Comparison of ENCODE assay signal across 20 mouse cellular contexts in the genomic region with DNA sequence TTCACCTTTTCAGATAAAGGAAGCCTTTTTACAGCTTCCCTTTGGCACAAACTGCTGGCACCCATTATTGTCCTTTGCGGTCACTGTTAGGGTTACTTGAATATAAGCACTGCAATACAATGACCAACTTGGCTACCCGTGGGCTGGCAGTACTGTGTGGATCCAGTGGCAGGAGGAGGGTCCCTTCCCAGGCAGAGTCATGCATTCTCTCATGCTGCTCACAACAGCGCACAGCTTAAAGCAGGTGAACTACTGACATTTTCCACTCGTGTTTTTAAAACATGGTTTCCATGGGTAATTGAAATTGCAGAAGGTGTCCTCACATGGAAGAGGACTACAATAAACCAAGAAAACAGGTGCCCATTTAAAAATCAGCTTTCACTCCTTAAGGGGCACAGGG. TPM values are rescaled to one million over a fixed set of nuclear protein-coding genes. Genes with fewer than 3 reads are reported as not detected.
A peak's percentile ranks its signal among the peaks of the same experiment; 100 is the strongest.
DNase-seq lines count a peak whose midpoint lies in the region; ATAC-seq lines count a peak whose summit lies in the region.
"Had no signal": no experiment of that assay in that cellular context is flagged by ENCODE, and none has a peak within 500 bp of the region (broad histone marks: within the 10 kb centered on the region; RNA-seq: fewer than 3 reads in every experiment).

No protein-coding gene starts in this region.

- H3K4me3 ChIP-seq in midbrain, embryonic 11.5 days (ENCODE audit: low read depth, low read length), result no peak overlapping the region
- no peak overlapping the region for H3K4me3 ChIP-seq in midbrain, embryonic 15.5 days
- H3K4me3 ChIP-seq: embryonic facial prominence, embryonic 10.5 days; embryonic facial prominence, embryonic 12.5 days; forebrain, embryonic 13.5 days; forebrain, embryonic 15.5 days had no signal

- H3K4me2 ChIP-seq in midbrain, embryonic 11.5 days, result no peak overlapping the region
- H3K4me2 ChIP-seq in midbrain, embryonic 15.5 days, result no peak overlapping the region
- H3K4me2 ChIP-seq: embryonic facial prominence, embryonic 12.5 days; forebrain, embryonic 13.5 days; forebrain, embryonic 15.5 days had no signal

- no peaks in the 10 kb centered on the region for H3K27me3 ChIP-seq in midbrain, embryonic 11.5 days (ENCODE audit: control insufficient read depth, insufficient read depth, low read length)
- no peaks in the 10 kb centered on the region for H3K27me3 ChIP-seq in midbrain, embryonic 15.5 days (replicated peaks)
- H3K27me3 ChIP-seq: embryonic facial prominence, embryonic 12.5 days; forebrain, embryonic 13.5 days; forebrain, embryonic 15.5 days; Patski had no signal

- no peak overlapping the region for H3K27ac ChIP-seq in midbrain, embryonic 11.5 days (ENCODE audit: low read depth, low read length)
- no peak overlapping the region for H3K27ac ChIP-seq in midbrain, embryonic 15.5 days
- H3K27ac ChIP-seq: embryonic facial prominence, embryonic 10.5 days; embryonic facial prominence, embryonic 12.5 days; forebrain, embryonic 13.5 days; forebrain, embryonic 15.5 days had no signal

- no peaks in the 10 kb centered on the region for H3K36me3 ChIP-seq in midbrain, embryonic 11.5 days (ENCODE audit: control insufficient read depth, insufficient read depth, low read length)
- no peaks in the 10 kb centered on the region for H3K36me3 ChIP-seq in midbrain, embryonic 15.5 days (replicated peaks)
- H3K36me3 ChIP-seq: forebrain, embryonic 15.5 days had no signal

- peak; percentile 64 for DNase-seq in midbrain, embryonic 11.5 days (ENCODE audit: low spot score, missing footprints)
- DNase-seq in testis, postnatal 10 days (ENCODE audit: low spot score), result peak; percentile 24
- DNase-seq in testis, postnatal 14 days (ENCODE audit: low spot score), result no peak
- DNase-seq in MN1 (ENCODE audit: low spot score), result peak; percentile 5
- no peak for DNase-seq in urinary bladder, adult 18-20 months (ENCODE audit: low spot score in 2 of 2)
- DNase-seq: adrenal gland, adult 8-10 months; adrenal gland, postnatal 14 days; adrenal gland, postnatal 36 days; cerebellum, adult 11-12 months; cerebellum, adult 2 months; cerebellum, adult 9-10 months; cerebellum, postnatal 10 days; cerebellum, postnatal 25 days had no signal

- WGBS in midbrain, embryonic 11.5 days, result 86% methylated on average over 4 of the region's 4 CpGs
- WGBS in midbrain, embryonic 15.5 days, result 86% methylated on average over 4 of the region's 4 CpGs

- ATAC-seq in midbrain, embryonic 11.5 days (ENCODE audit: low FRiP score), result no peak
- no peak for ATAC-seq in midbrain, embryonic 15.5 days (replicated peaks)
- ATAC-seq: activated CD4-positive, CD25-positive, alpha-beta regulatory T cell, adult 4 months; forebrain, embryonic 13.5 days; forebrain, embryonic 15.5 days; Patski had no signal

- H3K9ac ChIP-seq in midbrain, embryonic 11.5 days (ENCODE audit: low read length), result no peak overlapping the region
- H3K9ac ChIP-seq in midbrain, embryonic 15.5 days, result no peak overlapping the region
- H3K9ac ChIP-seq: embryonic facial prominence, embryonic 12.5 days; forebrain, embryonic 13.5 days; forebrain, embryonic 15.5 days had no signal

- H3K4me1 ChIP-seq in midbrain, embryonic 11.5 days (ENCODE audit: control insufficient read depth, insufficient read depth, low read length), result no peaks in the 10 kb centered on the region
- H3K4me1 ChIP-seq in midbrain, embryonic 15.5 days, result no peaks in the 10 kb centered on the region
- H3K4me1 ChIP-seq: embryonic facial prominence, embryonic 10.5 days; embryonic facial prominence, embryonic 12.5 days; forebrain, embryonic 13.5 days; forebrain, embryonic 15.5 days had no signal

- H3K9me3 ChIP-seq in midbrain, embryonic 11.5 days (ENCODE audit: control insufficient read depth, low read length), result no peaks in the 10 kb centered on the region
- no peaks in the 10 kb centered on the region for H3K9me3 ChIP-seq in midbrain, embryonic 15.5 days
- H3K9me3 ChIP-seq: embryonic facial prominence, embryonic 10.5 days; embryonic facial prominence, embryonic 12.5 days; forebrain, embryonic 13.5 days; forebrain, embryonic 15.5 days had no signal

RNA-seq across cellular contexts. Expression of gene Tgfb2, which starts 8.4 kb away (rescaled TPM):
- 11.9 and 12.3 TPM in 2 replicates for polyA plus RNA-seq in midbrain, embryonic 11.5 days (2014; fragmentation: Nextera tagmentation; extraction: Ambion mirVana)
- polyA plus RNA-seq in midbrain, embryonic 15.5 days (2015; fragmentation: Nextera tagmentation; extraction: Ambion mirVana), result 14.5 and 15.6 TPM in 2 replicates

RNA-seq across cellular contexts. Expression of gene Rrp15, which starts 34.9 kb away (rescaled TPM):
- polyA plus RNA-seq in midbrain, embryonic 11.5 days (2014; fragmentation: Nextera tagmentation; extraction: Ambion mirVana), result 65.7 and 68.5 TPM in 2 replicates
- polyA plus RNA-seq in midbrain, embryonic 15.5 days (2015; fragmentation: Nextera tagmentation; extraction: Ambion mirVana), result 28.8 and 29.2 TPM in 2 replicates

Comparison
In these comparisons a context has a peak if more than half of its experiments do, and no peak if none do; other contexts are left out.
1. DNase-seq: peak in midbrain, embryonic 11.5 days (single experiment), testis, postnatal 10 days (single experiment) and MN1 (single experiment); none in testis, postnatal 14 days (single experiment) and urinary bladder, adult 18-20 months (0 of 2).